Mouse (Mus musculus) hindbrain, embryonic 15.5 days (tissue): ENCODE results near the gene Kank2. TPM values are rescaled to one million over a fixed set of nuclear protein-coding genes. Genes with fewer than 3 reads are reported as not detected.
"Not testable (repeated sequence)": the region's sequence is repeated elsewhere in the genome, so short reads cannot be mapped to it uniquely, and the experiment has no call there.

Source experiments
- ATAC-seq: fragments of 200-750 bp; cut with Nextera tagmentation; 2 replicates; pipeline ENCODE4 v1.8.0; 2017; ENCODE audit warnings: low read depth, moderate number of reproducible peaks, moderate TSS enrichment; ENCODE audit not compliant: low FRiP score
- H3K27ac ChIP-seq: fragments of 300-500 bp; sonication (generic); replicated peaks from 2 replicates; pipeline ENCODE4 v1.5.1; 2015; ENCODE audit warnings: mild to moderate bottlenecking, inconsistent platforms
- H3K27me3 ChIP-seq: fragments of 300-500 bp; sonication (generic); 2 replicates; pipeline ENCODE4 v1.6.1; 2015; ENCODE audit warnings: control low read depth, inconsistent platforms
- H3K36me3 ChIP-seq: fragments of 300-500 bp; sonication (generic); 2 replicates; pipeline ENCODE4 v1.6.1; 2015; ENCODE audit warnings: control low read depth, inconsistent platforms
- H3K4me1 ChIP-seq: fragments of 300-500 bp; sonication (generic); replicated peaks from 2 replicates; pipeline ENCODE4 v1.6.1; 2015; ENCODE audit warnings: control low read depth, inconsistent platforms
- H3K4me2 ChIP-seq: fragments of 300-500 bp; sonication (generic); 2 replicates; pipeline ENCODE4 v1.6.1; 2015; ENCODE audit warnings: moderate library complexity, mild to moderate bottlenecking, inconsistent platforms
- H3K4me3 ChIP-seq: fragments of 300-500 bp; sonication (generic); 2 replicates; pipeline ENCODE4 v1.5.1; 2015; ENCODE audit warnings: mild to moderate bottlenecking, inconsistent platforms
- H3K9ac ChIP-seq: fragments of 300-500 bp; sonication (generic); 2 replicates; pipeline ENCODE4 v1.6.1; 2015; ENCODE audit warnings: inconsistent platforms
- H3K9me3 ChIP-seq: fragments of 300-500 bp; sonication (generic); 2 replicates; pipeline ENCODE4 v1.6.1; 2016; ENCODE audit warnings: control low read depth, inconsistent platforms
- WGBS: fragments of 180-500 bp; shearing (Covaris S2); methylation state at CpG from one replicate; pipeline ENCODE4 v1.1.7; 2015; 5-methylcytosine and 5-hydroxymethylcytosine counted together
- polyA plus RNA-seq: library from polyadenylated mRNA; unstranded; fragments of >200 nt; fragmentation: Nextera tagmentation; extraction: Ambion mirVana; gene quantifications from 2 replicates; pipeline ENCODE4 v1.2.1, GENCODE M21; 2015

Kank2 gene
- polyA plus RNA-seq, 1 experiment from 2014 or later, result 5.2 TPM

DNA sequence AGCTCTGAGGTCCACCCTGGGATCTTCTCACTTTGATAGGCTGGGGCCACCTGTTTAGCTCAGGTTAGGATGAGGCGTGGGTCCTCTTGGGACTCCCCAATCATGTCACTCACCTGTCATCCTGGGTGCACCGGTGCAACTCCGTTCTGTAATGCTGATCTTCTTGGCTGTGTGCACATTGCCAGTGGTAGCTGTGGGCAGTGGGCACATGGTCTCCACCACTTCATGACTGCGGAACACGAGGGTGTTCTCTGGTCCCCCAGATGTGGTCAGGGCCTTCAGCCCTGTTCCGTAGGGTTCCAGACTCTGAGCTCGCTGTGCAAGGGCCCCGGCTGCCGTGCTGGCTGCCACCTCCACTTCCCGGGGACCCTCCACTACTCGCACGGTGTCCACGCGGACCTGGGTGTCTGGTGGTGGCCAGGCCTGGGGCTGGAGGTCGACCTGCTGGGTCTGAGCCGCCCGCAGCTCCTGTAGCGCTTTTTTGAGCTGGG, 4.2 kb downstream of the Kank2 start:
- H3K4me2 ChIP-seq, result no peak overlapping the region
- WGBS, result 95% methylated on average over 18 of the region's 18 CpGs

GRCm38 (mm10) chr9:21793507-21793906, 5.0 kb downstream of the Kank2 start:
- H3K27ac ChIP-seq, H3K9ac ChIP-seq, H3K4me3 ChIP-seq, H3K9me3 ChIP-seq, H3K36me3 ChIP-seq, H3K27me3 ChIP-seq, ATAC-seq, H3K4me2 ChIP-seq: not testable (repeated sequence)
- peaks cover 26% of the 10 kb centered on the region for H3K4me1 ChIP-seq
- WGBS, result 98% methylated on average over 6 of the region's 6 CpGs

More for the DNA sequence above, 4.2 kb downstream of the Kank2 start:
- Histone ChIP-seq H3K27ac (no peak overlapping the region), H3K4me1 (peaks cover 26% of the 10 kb centered on the region), H3K9me3 (no peaks in the 10 kb centered on the region), H3K4me3 (no peak overlapping the region), H3K27me3 (peaks cover 7% of the 10 kb centered on the region), H3K9ac (no peak overlapping the region), H3K36me3 (no peaks in the 10 kb centered on the region)
- no peak for ATAC-seq

- 33% methylated on average over 8 of the region's 8 CpGs for WGBS
- Histone ChIP-seq H3K9me3 (no peaks in the 10 kb centered on the region), H3K4me3 (no peak overlapping the region), H3K4me2 (no peak overlapping the region), H3K27ac (0 out of 2 replicates have a peak overlapping the region, but pooled peaks have one; percentile 15), H3K36me3 (no peaks in the 10 kb centered on the region), H3K9ac (no peak overlapping the region), H3K4me1 (peaks cover 21% of the 10 kb centered on the region), H3K27me3 (peaks cover 2% of the 10 kb centered on the region; the same call in 1 of the 2 replicates)
- ATAC-seq, result 0 out of 2 replicates have a peak, but pooled peaks have one; percentile 52
Measured at GRCm38 (mm10) chr9:21792644-21793043, 5.9 kb downstream of the Kank2 start.

DNA sequence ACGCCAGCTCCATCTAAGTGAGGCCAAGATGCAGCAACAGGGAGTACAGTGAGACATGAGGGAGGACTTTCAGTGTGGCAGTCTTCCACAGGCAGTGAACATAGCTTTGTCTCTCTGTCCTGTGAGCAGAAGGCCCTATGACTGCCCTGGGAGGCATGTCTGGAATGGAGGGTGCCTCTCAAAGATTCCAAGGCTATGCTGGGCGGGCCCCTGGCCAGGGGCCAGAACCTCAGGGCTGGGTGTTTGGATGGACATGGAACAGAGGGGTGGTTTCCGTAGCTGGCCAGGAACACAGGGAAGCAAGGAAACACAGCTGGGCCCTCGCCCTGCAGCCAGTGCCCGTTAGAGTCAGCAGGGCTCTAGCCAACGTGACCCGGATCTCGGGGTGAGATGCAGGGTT, 6.7 kb downstream of the Kank2 start:
- no peaks in the 10 kb centered on the region for H3K27me3 ChIP-seq
- no peak overlapping the region for H3K4me3 ChIP-seq
- peaks cover 18% of the 10 kb centered on the region for H3K4me1 ChIP-seq
- H3K36me3 ChIP-seq, result no peaks in the 10 kb centered on the region
- ATAC-seq, result no peak
- no peak overlapping the region for H3K27ac ChIP-seq
- no peaks in the 10 kb centered on the region for H3K9me3 ChIP-seq
- 62% methylated on average over 8 of the region's 8 CpGs for WGBS
- H3K9ac ChIP-seq, result no peak overlapping the region
- H3K4me2 ChIP-seq, result no peak overlapping the region

GRCm38 (mm10) chr9:21788234-21788633, 10.3 kb downstream of the Kank2 start:
- Histone ChIP-seq H3K27ac (no peak overlapping the region), H3K4me3 (no peak overlapping the region), H3K27me3 (no peaks in the 10 kb centered on the region), H3K36me3 (no peaks in the 10 kb centered on the region), H3K4me2 (no peak overlapping the region), H3K9me3 (no peaks in the 10 kb centered on the region), H3K9ac (no peak overlapping the region), H3K4me1 (peaks cover 14% of the 10 kb centered on the region; the same call in 1 of the 2 replicates)
- WGBS, result 72% methylated on average over 9 of the region's 9 CpGs
- no peak for ATAC-seq

DNA sequence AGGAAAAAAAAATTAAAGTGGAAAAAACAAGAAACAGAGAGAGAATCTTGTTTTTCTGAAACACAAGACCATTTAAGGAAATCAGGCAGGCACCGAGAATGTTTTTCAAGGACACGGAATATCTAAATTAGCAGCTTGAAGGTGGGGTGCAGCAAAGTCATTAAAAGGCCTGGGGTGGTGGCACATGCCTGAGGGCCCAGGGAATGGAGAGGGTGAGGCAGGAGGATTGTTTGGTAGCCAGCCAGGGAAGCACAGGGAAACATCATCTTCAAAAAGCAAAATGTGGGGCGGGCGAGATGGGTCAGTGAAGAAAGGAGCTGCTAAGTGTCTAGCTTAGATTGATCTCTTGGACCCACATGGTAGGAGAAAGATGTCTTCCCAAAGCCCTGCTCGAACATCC, 10.9 kb downstream of the Kank2 start:
- Histone ChIP-seq H3K36me3 (no peaks in the 10 kb centered on the region), H3K4me1 (peaks cover 8% of the 10 kb centered on the region; the same call in 1 of the 2 replicates), H3K4me2 (no peak overlapping the region), H3K27ac (no peak overlapping the region), H3K27me3 (no peaks in the 10 kb centered on the region), H3K9me3 (no peaks in the 10 kb centered on the region), H3K9ac (no peak overlapping the region), H3K4me3 (no peak overlapping the region)
- ATAC-seq, result no peak
- 84% methylated on average over 5 of the region's 5 CpGs for WGBS

DNA sequence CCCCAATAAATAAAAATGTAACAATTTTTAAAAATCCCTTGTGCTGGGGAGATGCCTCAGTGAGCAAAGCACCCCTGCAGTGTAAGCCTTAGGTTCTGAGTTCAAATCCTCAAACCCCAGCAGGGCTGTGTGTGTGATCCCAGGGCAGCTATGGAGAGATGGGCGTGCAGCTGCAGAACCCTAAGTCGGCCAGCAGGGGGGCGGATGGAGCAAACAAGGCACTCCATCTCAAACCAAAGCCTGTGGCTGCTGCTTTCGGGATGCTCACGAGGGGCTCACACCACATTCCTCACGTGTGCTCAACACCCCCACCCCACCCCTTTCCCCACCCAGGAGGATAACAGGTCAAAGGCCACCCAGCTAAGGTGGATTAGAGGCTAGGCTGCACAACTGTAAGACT, 11.6 kb downstream of the Kank2 start:
- 8% methylated on average over 6 of the region's 6 CpGs for WGBS
- ATAC-seq, result no peak; the same call in 1 of the 2 replicates
- Histone ChIP-seq H3K9me3 (no peaks in the 10 kb centered on the region), H3K4me1 (peaks cover 6% of the 10 kb centered on the region; the same call in 1 of the 2 replicates), H3K36me3 (no peaks in the 10 kb centered on the region), H3K27me3 (no peaks in the 10 kb centered on the region), H3K4me3 (no peak overlapping the region), H3K9ac (no peak overlapping the region), H3K4me2 (no peak overlapping the region), H3K27ac (no peak overlapping the region)

- not testable (repeated sequence) for H3K9me3 ChIP-seq, H3K27me3 ChIP-seq, H3K9ac ChIP-seq, H3K4me2 ChIP-seq, H3K36me3 ChIP-seq, H3K4me3 ChIP-seq, H3K27ac ChIP-seq, H3K4me1 ChIP-seq, ATAC-seq
- 66% methylated on average over 2 of the region's 2 CpGs for WGBS
Measured at GRCm38 (mm10) chr9:21786309-21786708, 12.2 kb downstream of the Kank2 start.

GRCm38 (mm10) chr9:21784517-21785307, 13.8 kb downstream of the Kank2 start:
- H3K9me3 ChIP-seq, result no peaks in the 10 kb centered on the region
- no peak for ATAC-seq
- no peak overlapping the region for H3K4me2 ChIP-seq
- H3K27ac ChIP-seq, result no peak overlapping the region
- 91% methylated on average over 7 of the region's 7 CpGs for WGBS
- no peaks in the 10 kb centered on the region for H3K27me3 ChIP-seq
- no peaks in the 10 kb centered on the region for H3K36me3 ChIP-seq
- no peaks in the 10 kb centered on the region for H3K4me1 ChIP-seq
- H3K4me3 ChIP-seq, result no peak overlapping the region
- no peak overlapping the region for H3K9ac ChIP-seq

DNA sequence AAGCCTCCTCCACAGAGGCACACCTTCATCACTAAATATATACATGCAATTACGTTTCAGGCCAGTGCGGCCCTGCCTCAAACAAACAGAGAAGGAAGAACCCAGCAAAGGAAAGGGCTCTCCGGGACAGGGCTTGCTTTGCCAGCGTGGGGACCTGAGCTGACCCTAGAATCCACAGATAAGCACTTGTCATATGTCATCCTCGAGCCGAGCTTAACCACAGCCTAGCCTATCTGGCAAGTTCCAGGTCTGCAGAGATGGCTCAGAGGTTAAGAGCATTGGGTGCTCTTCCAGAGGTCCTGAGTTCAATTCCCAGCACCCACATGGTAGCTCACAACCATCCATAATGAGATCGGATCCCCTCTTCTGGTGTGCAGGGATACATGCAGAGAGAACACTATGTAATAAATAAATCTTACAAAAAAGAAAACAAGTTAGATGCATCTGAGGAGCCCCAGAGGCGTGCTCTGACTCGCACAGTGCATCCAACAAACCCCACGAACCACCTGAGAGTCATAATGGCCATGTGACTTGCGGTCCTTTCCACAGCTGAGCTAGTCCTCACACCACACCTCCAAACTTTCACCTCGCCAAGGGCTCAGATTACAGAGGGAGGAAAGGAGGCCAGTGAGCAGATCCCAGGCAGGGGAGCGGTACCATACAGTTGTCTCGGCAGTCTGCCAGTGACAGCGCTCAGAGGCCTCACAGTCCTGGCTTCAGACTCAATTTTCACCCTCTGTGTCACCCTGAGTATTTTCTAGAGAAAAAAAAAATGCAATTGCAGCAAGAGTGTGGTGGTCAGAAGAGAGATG, 16.7 kb downstream of the Kank2 start:
- Histone ChIP-seq H3K36me3 (0 out of 2 replicates have a peak, but pooled peaks cover 4% of the 10 kb centered on the region), H3K27me3 (no peaks in the 10 kb centered on the region), H3K9ac (no peak overlapping the region), H3K27ac (no peak overlapping the region), H3K9me3 (no peaks in the 10 kb centered on the region), H3K4me3 (no peak overlapping the region), H3K4me1 (no peaks in the 10 kb centered on the region), H3K4me2 (no peak overlapping the region)
- ATAC-seq, result no peak
- 83% methylated on average over 15 of the region's 15 CpGs for WGBS

- WGBS, result 95% methylated on average over 3 of the region's 3 CpGs
- Histone ChIP-seq H3K9me3 (no peaks in the 10 kb centered on the region), H3K4me2 (no peak overlapping the region), H3K36me3 (0 out of 2 replicates have a peak, but pooled peaks cover 4% of the 10 kb centered on the region), H3K27ac (no peak overlapping the region), H3K4me3 (no peak overlapping the region), H3K9ac (no peak overlapping the region), H3K4me1 (no peaks in the 10 kb centered on the region), H3K27me3 (no peaks in the 10 kb centered on the region)
- ATAC-seq, result no peak
Measured at GRCm38 (mm10) chr9:21777726-21778125, 20.8 kb downstream of the Kank2 start.

DNA sequence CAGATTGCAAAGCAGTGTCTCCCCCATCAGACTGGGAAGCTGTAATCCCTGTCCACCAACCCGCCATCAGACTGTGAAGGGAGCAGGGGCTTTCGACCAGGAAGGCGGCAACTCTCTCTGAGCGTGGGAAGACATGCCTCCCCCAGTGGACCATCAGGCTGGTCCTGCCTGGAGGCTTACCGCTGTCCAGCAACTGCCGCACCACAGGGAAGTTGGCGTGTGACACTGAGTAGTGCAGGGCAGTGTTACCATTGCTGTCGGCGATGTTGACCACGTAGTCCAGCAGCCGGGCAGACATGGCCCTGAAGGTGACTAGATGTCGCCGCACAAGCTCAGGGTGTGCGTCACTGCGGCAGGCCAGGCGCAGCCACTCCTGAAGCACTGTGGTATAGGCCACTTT, 24.2 kb downstream of the Kank2 start:
- WGBS, result 89% methylated on average over 16 of the region's 16 CpGs
- H3K36me3 ChIP-seq, result 0 out of 2 replicates have a peak, but pooled peaks cover 4% of the 10 kb centered on the region
- no peak for ATAC-seq
- no peak overlapping the region for H3K27ac ChIP-seq
- no peaks in the 10 kb centered on the region for H3K9me3 ChIP-seq
- H3K4me2 ChIP-seq, result no peak overlapping the region
- no peak overlapping the region for H3K9ac ChIP-seq
- H3K27me3 ChIP-seq, result no peaks in the 10 kb centered on the region
- no peaks in the 10 kb centered on the region for H3K4me1 ChIP-seq
- H3K4me3 ChIP-seq, result no peak overlapping the region
